Mouse (Mus musculus) small intestine, adult 2 months (tissue): ENCODE results near the gene Pth2.

Experiments
- CTCF ChIP-seq: fragments of 200-500 bp; IDR thresholded peaks from 2 replicates; pipeline ENCODE4 v1.5.1; 2012; ENCODE audit warnings: low read depth, mild to moderate bottlenecking, control low read depth, inconsistent platforms, low read length, moderate library complexity, mixed read lengths; ENCODE audit not compliant: insufficient replicate concordance, insufficient read length; ENCODE audit errors: extremely low read depth
- POLR2A ChIP-seq: fragments of 200-500 bp; IDR thresholded peaks from 2 replicates; pipeline ENCODE4 v1.6.1; 2012; ENCODE audit warnings: low read depth, mild to moderate bottlenecking, control low read depth, inconsistent platforms, low read length, moderate library complexity

DNA sequence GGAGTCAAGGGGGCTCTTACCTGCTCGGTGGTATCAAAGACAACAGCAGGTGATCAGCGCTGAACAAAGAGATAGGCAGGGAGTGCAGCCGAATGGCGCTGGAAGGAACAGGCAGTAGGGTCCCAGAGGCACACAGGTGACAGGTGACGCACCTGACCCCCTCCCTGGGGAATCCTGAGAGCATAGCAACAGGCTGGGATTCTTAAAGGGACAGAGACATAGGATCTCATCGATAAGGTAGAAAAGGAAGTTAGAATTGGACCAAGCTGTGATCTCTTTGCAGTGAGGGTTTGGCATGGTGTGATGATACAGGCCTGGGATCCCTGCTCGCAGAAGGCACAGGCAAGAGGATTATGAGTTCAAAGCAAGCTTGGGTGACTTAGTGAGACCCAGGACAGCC lies 1.3 kb upstream of the Pth2 start, which contains the start of gene Gfy:
- no peak for TF ChIP-seq POLR2A
- TF ChIP-seq CTCF: no peak
